Mouse (Mus musculus) testis, adult 2 months (tissue): ENCODE data around the gene Elane. TPM values are rescaled to one million over a fixed set of nuclear protein-coding genes. Genes with fewer than 3 reads are reported as not detected.

Experiments
- H3K27ac ChIP-seq: fragments of 200-500 bp; 2 replicates; pipeline ENCODE4 v1.5.1; 2012; ENCODE audit warnings: low read depth, low read length; ENCODE audit not compliant: control insufficient read depth, insufficient read depth
- H3K27me3 ChIP-seq: fragments of 200-500 bp; 2 replicates; pipeline ENCODE4 v1.6.1; 2012; ENCODE audit warnings: mild to moderate bottlenecking, low read length, moderate library complexity; ENCODE audit not compliant: control insufficient read depth, insufficient read depth
- H3K36me3 ChIP-seq: fragments of 200-500 bp; 2 replicates; pipeline ENCODE4 v1.6.1; 2012; ENCODE audit warnings: mild to moderate bottlenecking, low read length; ENCODE audit not compliant: control insufficient read depth, insufficient read depth
- H3K4me1 ChIP-seq: fragments of 200-500 bp; 2 replicates; pipeline ENCODE4 v1.6.1; 2012; ENCODE audit warnings: low read length; ENCODE audit not compliant: control insufficient read depth, insufficient read depth
- H3K4me3 ChIP-seq: fragments of 200-500 bp; 2 replicates; pipeline ENCODE4 v1.5.1; 2012; ENCODE audit warnings: low read depth, mild to moderate bottlenecking, low read length, moderate library complexity, mixed read lengths; ENCODE audit not compliant: control insufficient read depth
- CTCF ChIP-seq: fragments of 200-500 bp; IDR thresholded peaks from 2 replicates; pipeline ENCODE4 v1.5.1; 2012; ENCODE audit warnings: low read depth, mild to moderate bottlenecking, inconsistent platforms, low read length, moderate library complexity; ENCODE audit not compliant: control insufficient read depth, insufficient read depth, insufficient replicate concordance
- POLR2A ChIP-seq: fragments of 200-500 bp; IDR thresholded peaks from 2 replicates; pipeline ENCODE4 v1.6.1; 2012; ENCODE audit warnings: low read depth, mild to moderate bottlenecking, inconsistent platforms, low read length, moderate library complexity; ENCODE audit not compliant: control insufficient read depth
- polyA plus RNA-seq: library from polyadenylated mRNA; depleted of rRNA; stranded (reverse); fragments of >200 nt; gene quantifications from 2 replicates; pipeline ENCODE4 v1.2.3, GENCODE M21; 2012

Gene Elane
- polyA plus RNA-seq, 1 experiment: 0.11 TPM

GRCm38 (mm10) chr10:79897316-79898245 lies 11.5 kb downstream of the Elane start:
- no peak for TF ChIP-seq CTCF
- TF ChIP-seq POLR2A: no peak
- no peaks in the 10 kb centered on the region for H3K36me3 ChIP-seq
- no peak overlapping the region for H3K27ac ChIP-seq
- no peaks in the 10 kb centered on the region for H3K27me3 ChIP-seq
- H3K4me3 ChIP-seq: no peak overlapping the region
- no peaks in the 10 kb centered on the region for H3K4me1 ChIP-seq

DNA sequence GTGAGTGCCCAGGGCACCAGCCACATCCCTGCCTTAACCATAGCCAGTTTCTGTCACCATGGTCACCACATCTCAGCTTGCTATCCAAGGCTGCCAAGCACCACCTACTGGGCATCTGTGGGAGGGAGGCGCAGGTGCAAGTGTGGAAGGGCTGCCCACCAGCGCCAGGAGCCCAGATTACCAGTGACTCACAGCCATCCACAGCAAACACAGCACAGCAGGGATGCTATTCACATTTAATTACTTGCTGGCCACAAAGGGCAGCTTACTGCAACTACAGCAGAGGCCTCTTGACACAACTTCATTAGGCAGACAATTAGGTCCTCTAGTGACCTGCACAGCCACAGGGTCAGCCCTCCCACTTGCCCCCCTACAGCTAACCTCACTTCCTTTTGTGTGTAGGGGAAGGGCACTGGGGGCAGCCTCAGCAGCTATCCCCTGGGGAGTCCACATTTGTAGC lies 14.9 kb downstream of the Elane start:
- Histone ChIP-seq H3K36me3 (no peaks in the 10 kb centered on the region), H3K27me3 (no peaks in the 10 kb centered on the region), H3K4me3 (no peak overlapping the region), H3K4me1 (no peaks in the 10 kb centered on the region), H3K27ac (no peak overlapping the region)
- TF ChIP-seq POLR2A: no peak
- no peak for TF ChIP-seq CTCF

- Histone ChIP-seq H3K36me3 (no peaks in the 10 kb centered on the region), H3K27me3 (no peaks in the 10 kb centered on the region), H3K4me1 (peaks cover 7% of the 10 kb centered on the region), H3K27ac (no peak overlapping the region), H3K4me3 (no peak overlapping the region)
- TF ChIP-seq POLR2A (no peak), CTCF (no peak)
Observed at GRCm38 (mm10) chr10:79906712-79907111, 20.7 kb downstream of the Elane start.

- TF ChIP-seq POLR2A: no peak
- TF ChIP-seq CTCF: no peak
- H3K4me3 ChIP-seq: peak overlapping the region; percentile 27
- no peaks in the 10 kb centered on the region for H3K36me3 ChIP-seq
- H3K4me1 ChIP-seq: peaks cover 7% of the 10 kb centered on the region
- no peak overlapping the region for H3K27ac ChIP-seq
- no peaks in the 10 kb centered on the region for H3K27me3 ChIP-seq
Observed at GRCm38 (mm10) chr10:79907415-79907814, 21.4 kb downstream of the Elane start.

GRCm38 (mm10) chr10:79908167-79909091 lies 22.4 kb downstream of the Elane start, which contains the start of gene Med16:
Med16 (minus strand) TSS chr10:79908923.
- peaks cover 7% of the 10 kb centered on the region for H3K4me1 ChIP-seq
- no peak for TF ChIP-seq CTCF
- TF ChIP-seq POLR2A: peak; percentile 69
- H3K27ac ChIP-seq: peak within 1 kb of the TSS; percentile 99
- H3K27me3 ChIP-seq: no peaks in the 10 kb centered on the region
- no peaks in the 10 kb centered on the region for H3K36me3 ChIP-seq
- peak within 1 kb of the TSS; percentile 97 for H3K4me3 ChIP-seq

- Histone ChIP-seq H3K27me3 (no peaks in the 10 kb centered on the region), H3K4me1 (peaks cover 7% of the 10 kb centered on the region), H3K27ac (peak overlapping the region; percentile 57), H3K36me3 (no peaks in the 10 kb centered on the region), H3K4me3 (no peak overlapping the region; the same call in 1 of the 2 replicates)
- no peak for TF ChIP-seq POLR2A
- no peak for TF ChIP-seq CTCF
Observed at GRCm38 (mm10) chr10:79909092-79909922, 23.3 kb downstream of the Elane start.

- H3K4me3 ChIP-seq: no peak within 1 kb of the TSS
- no peaks in the 10 kb centered on the region for H3K27me3 ChIP-seq
- H3K36me3 ChIP-seq: no peaks in the 10 kb centered on the region
- TF ChIP-seq CTCF: no peak
- TF ChIP-seq POLR2A: no peak
- H3K27ac ChIP-seq: no peak within 1 kb of the TSS
- peaks cover 7% of the 10 kb centered on the region for H3K4me1 ChIP-seq
Observed at GRCm38 (mm10) chr10:79910556-79910955, 24.5 kb downstream of the Elane start, which contains the start of gene Gm26602. Gm26602 (plus strand) TSS chr10:79910856.
